Mouse (Mus musculus) liver, adult 2 months (tissue): ENCODE data around the gene Rassf1. TPM values are rescaled to one million over a fixed set of nuclear protein-coding genes. Genes with fewer than 3 reads are reported as not detected.

ENCODE experiments used
- DNase-seq: peaks from one replicate; pipeline ENCODE4 v3.0.0-alpha.2; 2011; ENCODE audit warnings: low read depth, low spot score; ENCODE audit errors: extremely low read depth
- H3K27ac ChIP-seq: fragments of 200-500 bp; replicated peaks from 2 replicates; pipeline ENCODE4 v1.5.1; 2012; ENCODE audit warnings: low read depth, mild to moderate bottlenecking, control low read depth, inconsistent platforms, low read length; ENCODE audit not compliant: insufficient read depth
- H3K27me3 ChIP-seq: fragments of 200-500 bp; 2 replicates; pipeline ENCODE4 v1.6.1; 2012; ENCODE audit warnings: mild to moderate bottlenecking, moderate library complexity, low read length, inconsistent platforms; ENCODE audit not compliant: control insufficient read depth, insufficient read depth
- H3K36me3 ChIP-seq: fragments of 200-500 bp; 2 replicates; pipeline ENCODE4 v1.6.1; 2012; ENCODE audit warnings: low read length, inconsistent platforms; ENCODE audit not compliant: control insufficient read depth, insufficient read depth
- H3K4me1 ChIP-seq: fragments of 200-500 bp; 2 replicates; pipeline ENCODE4 v1.6.1; 2011; ENCODE audit warnings: low read length; ENCODE audit not compliant: control insufficient read depth, insufficient read depth
- H3K4me3 ChIP-seq: fragments of 200-500 bp; 2 replicates; pipeline ENCODE4 v1.5.1; 2011; ENCODE audit warnings: low read depth, mild to moderate bottlenecking, control low read depth, low read length, moderate library complexity; ENCODE audit not compliant: insufficient read depth
- H3K79me2 ChIP-seq: fragments of 200-500 bp; 2 replicates; pipeline ENCODE4 v1.6.1; 2012; ENCODE audit warnings: inconsistent platforms, mild to moderate bottlenecking, low read length, moderate library complexity; ENCODE audit not compliant: control insufficient read depth, insufficient read depth
- H3K9ac ChIP-seq: fragments of 200-500 bp; 2 replicates; pipeline ENCODE4 v1.6.1; 2012; ENCODE audit warnings: low read depth, mild to moderate bottlenecking, control low read depth, inconsistent platforms, low read length
- CTCF ChIP-seq: fragments of 200-500 bp; IDR thresholded peaks from 2 replicates; pipeline ENCODE4 v1.5.1; 2011; ENCODE audit warnings: low read depth, low read length, control low read depth
- POLR2A ChIP-seq: fragments of 200-500 bp; IDR thresholded peaks from 2 replicates; pipeline ENCODE4 v1.6.1; 2011; ENCODE audit warnings: low read length, control low read depth; ENCODE audit not compliant: insufficient read depth; ENCODE audit errors: extremely low read depth
- WGBS: fragments of 180-500 bp; shearing (Covaris S2); methylation state at CpG from one replicate; pipeline ENCODE4 v1.1.7; 2018; 5-methylcytosine and 5-hydroxymethylcytosine counted together
- polyA plus RNA-seq: library from polyadenylated mRNA; depleted of rRNA; stranded (reverse); fragments of >200 nt; gene quantifications from 2 replicates; pipeline ENCODE4 v1.2.3, GENCODE M21; 2012
- total RNA-seq: library from RNA; depleted of rRNA; stranded (reverse); fragments of >200 nt; gene quantifications from 2 replicates; pipeline ENCODE4 v1.2.3, GENCODE M21; 2014

Gene Rassf1
- total and polyA plus RNA-seq, 2 experiments: 6.0 to 7.0 TPM

GRCm38 (mm10) chr9:107581584-107581983 lies 30.2 kb downstream of the Rassf1 start:
- Histone ChIP-seq H3K4me3 (no peak overlapping the region), H3K36me3 (peaks cover 2% of the 10 kb centered on the region; the same call in 1 of the 2 replicates), H3K4me1 (peaks cover 21% of the 10 kb centered on the region), H3K27me3 (no peaks in the 10 kb centered on the region), H3K79me2 (peaks cover 15% of the 10 kb centered on the region; the same call in 1 of the 2 replicates), H3K9ac (peak overlapping the region; percentile 74), H3K27ac (peak overlapping the region; percentile 57)
- 33% methylated on average over 4 of the region's 4 CpGs for WGBS
- no peak for TF ChIP-seq POLR2A
- no peak for TF ChIP-seq CTCF
- peak; percentile 61 for DNase-seq

DNA sequence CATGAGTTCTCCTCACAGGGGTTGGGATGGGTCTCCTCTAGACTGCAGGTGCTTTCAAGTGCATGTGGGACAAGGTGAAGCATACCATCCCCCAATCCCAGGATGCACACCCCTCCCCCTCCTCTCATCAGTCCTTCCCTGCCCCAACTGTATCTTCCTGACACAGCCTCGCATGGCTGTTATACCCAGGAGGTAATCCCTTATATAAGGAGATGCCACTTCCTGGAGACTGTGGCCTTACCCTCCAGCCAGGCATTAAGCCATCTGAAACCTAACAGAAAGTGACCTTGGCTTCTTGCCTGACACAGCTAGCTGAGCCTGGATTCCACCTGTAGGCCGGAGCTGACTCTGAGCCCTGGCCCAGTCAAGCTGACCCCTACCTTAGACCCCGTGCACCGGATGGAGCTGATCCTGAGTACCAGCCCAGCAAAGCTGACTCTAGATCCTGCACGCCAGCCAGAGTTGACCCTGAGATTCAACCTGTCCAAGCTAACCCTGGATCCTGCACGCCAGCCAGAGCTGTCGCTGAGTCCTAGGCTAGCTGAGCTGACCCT lies 31.2 kb downstream of the Rassf1 start:
- 22% methylated on average over 7 of the region's 7 CpGs for WGBS
- Histone ChIP-seq H3K9ac (no peak overlapping the region), H3K27me3 (no peaks in the 10 kb centered on the region), H3K79me2 (peaks cover 9% of the 10 kb centered on the region; the same call in 1 of the 2 replicates), H3K4me1 (peaks cover 21% of the 10 kb centered on the region), H3K36me3 (peaks cover 2% of the 10 kb centered on the region; the same call in 1 of the 2 replicates), H3K27ac (peak overlapping the region; percentile 28), H3K4me3 (no peak overlapping the region)
- DNase-seq: peak; percentile 80
- no peak for TF ChIP-seq CTCF
- no peak for TF ChIP-seq POLR2A

- peaks cover 5% of the 10 kb centered on the region; the same call in 1 of the 2 replicates for H3K79me2 ChIP-seq
- no peak for TF ChIP-seq POLR2A
- TF ChIP-seq CTCF: no peak
- 89% methylated on average over 14 of the region's 14 CpGs for WGBS
- H3K9ac ChIP-seq: no peak overlapping the region
- H3K4me3 ChIP-seq: no peak overlapping the region
- peaks cover 2% of the 10 kb centered on the region; the same call in 1 of the 2 replicates for H3K36me3 ChIP-seq
- H3K4me1 ChIP-seq: peaks cover 21% of the 10 kb centered on the region
- DNase-seq: no peak
- peak overlapping the region; percentile 13 for H3K27ac ChIP-seq
- H3K27me3 ChIP-seq: no peaks in the 10 kb centered on the region
These were observed 31.8 kb downstream of the Rassf1 start for GRCm38 (mm10) chr9:107583174-107583573.

GRCm38 (mm10) chr9:107586504-107586903 lies 35.1 kb downstream of the Rassf1 start:
- Histone ChIP-seq H3K27me3 (no peaks in the 10 kb centered on the region), H3K9ac (no peak overlapping the region), H3K79me2 (no peaks in the 10 kb centered on the region), H3K36me3 (no peaks in the 10 kb centered on the region), H3K4me3 (no peak overlapping the region), H3K4me1 (peaks cover 30% of the 10 kb centered on the region), H3K27ac (no peak overlapping the region)
- TF ChIP-seq POLR2A: no peak
- TF ChIP-seq CTCF: no peak
- no peak for DNase-seq
- 88% methylated on average over 5 of the region's 5 CpGs for WGBS

DNA sequence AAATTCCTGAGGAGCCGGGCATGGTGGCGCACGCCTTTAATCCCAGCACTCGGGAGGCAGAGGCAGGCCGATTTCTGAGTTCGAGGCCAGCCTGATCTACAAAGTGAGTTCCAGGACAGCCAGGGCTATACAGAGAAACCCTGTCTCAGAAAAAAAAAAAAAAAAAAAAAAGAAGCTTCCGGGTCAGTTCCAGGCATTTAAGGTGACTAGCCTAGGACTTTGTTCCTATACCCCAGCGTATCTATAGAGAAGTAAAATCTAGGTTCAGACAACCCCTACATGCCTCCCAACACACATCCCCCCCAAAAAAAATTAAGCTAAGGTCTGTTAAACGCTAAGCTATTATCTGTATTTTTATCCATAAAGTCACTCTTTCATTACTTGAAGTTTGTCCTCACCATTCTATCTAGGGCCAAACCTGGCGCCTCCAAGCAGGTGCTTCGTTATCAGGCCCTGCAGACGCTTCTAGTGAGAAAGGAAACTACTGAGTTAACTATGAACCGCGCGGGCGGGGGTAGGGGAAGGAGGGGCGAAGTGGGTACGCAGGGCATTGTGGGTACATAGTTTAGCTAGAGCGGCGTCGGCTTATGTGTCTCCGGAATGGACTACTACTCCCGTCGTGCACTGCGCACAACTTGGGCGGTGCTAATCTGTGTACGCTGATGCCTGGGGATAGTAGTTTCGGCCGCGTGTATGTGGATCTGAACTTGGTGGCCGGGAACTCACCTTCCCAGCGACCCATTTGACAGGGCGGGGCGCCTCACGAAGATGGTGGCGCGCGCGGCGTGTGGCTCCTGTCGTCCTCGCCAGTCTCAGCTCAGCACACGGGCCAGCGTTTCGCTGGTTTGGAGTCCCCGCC lies 35.8 kb downstream of the Rassf1 start, which contains the start of gene Ifrd2:
Gene Ifrd2 (plus strand): TSS at position 669 of the 859 bp plus-strand sequence.
- Histone ChIP-seq H3K79me2 (no peaks in the 10 kb centered on the region), H3K27ac (peak within 1 kb of the TSS; percentile 88), H3K27me3 (no peaks in the 10 kb centered on the region), H3K9ac (peak within 1 kb of the TSS; percentile 28), H3K4me3 (peak within 1 kb of the TSS; percentile 61), H3K36me3 (peaks cover 4% of the 10 kb centered on the region; the same call in 1 of the 2 replicates), H3K4me1 (peaks cover 25% of the 10 kb centered on the region)
- DNase-seq: peak; percentile 99
- TF ChIP-seq POLR2A (no peak), CTCF (no peak)
- WGBS: 9% methylated on average over 46 of the region's 46 CpGs
